Mouse (Mus musculus) heart, adult 8-10 months (tissue): Measurements from ENCODE around the gene Ccdc126. TPM values are rescaled to one million over a fixed set of nuclear protein-coding genes. Genes with fewer than 3 reads are reported as not detected.

ENCODE experiments used
- DNase-seq: peaks from one replicate; pipeline ENCODE4 v3.0.0; 2022; ENCODE audit warnings: low spot score
- total RNA-seq, 4 experiments: library from RNA; stranded (reverse); gene quantifications; 2 replicates each; pipeline ENCODE4 v1.2.4; 2022

Gene Ccdc126
- total RNA-seq, 4 experiments from 2014 or later: 4.1 to 5.2 (median 4.7) TPM

DNA sequence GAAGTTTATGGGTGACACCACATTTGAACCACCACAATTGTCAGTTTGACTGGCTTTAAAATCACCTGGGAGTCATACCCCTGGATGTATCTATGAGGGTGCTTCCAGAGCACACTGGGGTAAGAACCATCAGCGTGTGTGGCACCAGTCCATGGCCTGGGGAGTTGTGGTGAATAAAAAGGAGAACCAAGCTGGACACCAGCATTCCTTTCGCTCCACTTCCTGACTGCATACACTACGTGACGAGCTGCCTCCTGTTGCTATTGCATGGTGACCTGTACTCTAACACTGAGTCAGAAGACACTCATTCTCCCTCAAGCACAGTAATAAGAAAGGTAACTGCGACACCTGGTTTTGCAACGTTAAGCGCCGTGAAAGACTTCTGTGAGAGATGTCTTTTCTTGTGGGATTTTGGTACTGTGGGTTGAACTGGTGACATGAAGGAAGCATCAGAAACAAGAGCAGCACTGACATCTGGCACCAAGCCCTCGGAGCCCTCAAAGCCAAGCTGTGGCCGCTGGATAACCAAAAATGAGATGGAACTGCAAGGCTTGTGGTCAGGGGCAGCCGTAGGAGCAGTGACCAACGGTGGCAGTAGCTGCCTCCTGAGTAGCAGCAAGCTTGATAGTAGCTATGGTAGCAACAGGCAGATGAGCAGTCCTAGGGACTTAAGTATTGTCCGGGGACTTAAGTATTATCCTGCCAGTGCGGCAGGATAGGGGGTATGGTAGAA, 24.8 kb downstream of the Ccdc126 start:
- DNase-seq: no peak

DNA sequence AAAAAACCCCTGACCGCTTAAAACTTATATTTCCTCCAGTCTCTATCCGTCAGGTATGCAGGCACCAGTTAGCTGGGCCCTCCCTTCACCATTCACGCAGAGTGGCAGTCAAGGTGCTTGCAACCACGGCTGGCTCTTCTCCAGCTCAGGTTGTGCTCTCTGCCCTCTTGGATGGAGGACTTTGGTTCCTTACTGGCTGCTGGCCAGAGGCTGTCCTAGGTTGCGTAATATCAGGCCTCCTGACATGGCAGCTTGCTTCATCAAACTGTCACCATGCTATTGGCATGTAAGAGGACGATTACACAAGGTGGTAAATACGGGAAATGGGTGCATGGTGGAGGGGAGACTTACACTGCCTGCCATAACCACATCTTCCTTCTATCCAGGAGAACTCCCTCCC, 30.8 kb downstream of the Ccdc126 start:
- no peak for DNase-seq

DNA sequence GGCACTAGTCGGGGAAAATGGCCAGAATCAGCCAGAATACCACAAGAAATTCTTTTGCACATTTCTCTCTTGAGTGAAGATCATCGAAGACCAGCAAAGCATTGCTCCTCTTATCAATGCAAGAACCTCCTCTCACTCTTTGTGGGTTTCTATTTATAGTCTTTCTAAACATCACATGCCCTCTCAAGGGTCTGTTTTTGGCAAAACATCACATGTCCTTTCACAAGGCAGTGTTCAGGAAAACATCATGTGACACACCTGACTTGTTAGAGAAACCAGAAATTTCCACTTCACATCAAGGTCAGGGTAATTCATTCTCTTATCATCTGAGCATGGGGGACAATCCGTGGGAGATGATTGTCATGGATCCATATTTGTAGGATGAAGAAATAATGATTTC, 35.5 kb downstream of the Ccdc126 start:
- DNase-seq: no peak

DNA sequence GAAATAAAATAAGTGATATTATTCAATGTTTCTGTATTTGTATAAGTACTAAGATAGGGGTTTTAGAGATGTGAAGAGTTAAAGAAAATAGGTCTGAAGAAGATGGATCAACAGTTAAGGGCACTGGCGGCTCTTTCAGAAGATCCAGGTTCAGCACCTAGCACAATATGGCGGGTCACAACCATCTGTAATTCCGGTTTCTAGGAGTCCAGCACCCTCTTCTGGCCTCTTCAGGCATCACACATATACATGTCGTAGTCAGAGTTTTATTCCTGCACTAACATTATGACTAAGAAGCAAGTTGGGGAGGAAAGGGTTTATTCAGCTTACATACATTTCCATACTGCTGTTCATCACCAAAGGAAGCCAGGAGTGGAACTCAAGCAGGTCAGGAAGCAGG, 36.1 kb downstream of the Ccdc126 start:
- no peak for DNase-seq

DNA sequence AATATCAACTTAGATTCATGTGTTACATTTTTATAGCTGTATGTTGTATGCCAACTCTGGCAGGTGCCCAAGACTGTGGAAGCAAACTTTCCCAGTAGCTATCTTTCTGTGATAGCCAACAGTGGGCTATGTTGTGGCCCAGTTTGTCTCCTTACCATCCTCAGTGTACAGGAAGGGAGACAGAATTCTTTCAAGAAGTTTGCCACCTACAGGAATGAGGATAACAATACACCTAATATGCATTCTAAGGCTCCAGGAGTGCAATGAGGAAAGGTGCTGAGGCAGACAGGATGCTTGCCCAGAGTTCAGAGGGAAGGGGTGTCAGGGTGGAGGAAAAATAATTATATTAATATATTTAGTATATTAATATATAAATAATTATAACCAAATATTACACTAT, 41.3 kb downstream of the Ccdc126 start:
- no peak for DNase-seq

DNA sequence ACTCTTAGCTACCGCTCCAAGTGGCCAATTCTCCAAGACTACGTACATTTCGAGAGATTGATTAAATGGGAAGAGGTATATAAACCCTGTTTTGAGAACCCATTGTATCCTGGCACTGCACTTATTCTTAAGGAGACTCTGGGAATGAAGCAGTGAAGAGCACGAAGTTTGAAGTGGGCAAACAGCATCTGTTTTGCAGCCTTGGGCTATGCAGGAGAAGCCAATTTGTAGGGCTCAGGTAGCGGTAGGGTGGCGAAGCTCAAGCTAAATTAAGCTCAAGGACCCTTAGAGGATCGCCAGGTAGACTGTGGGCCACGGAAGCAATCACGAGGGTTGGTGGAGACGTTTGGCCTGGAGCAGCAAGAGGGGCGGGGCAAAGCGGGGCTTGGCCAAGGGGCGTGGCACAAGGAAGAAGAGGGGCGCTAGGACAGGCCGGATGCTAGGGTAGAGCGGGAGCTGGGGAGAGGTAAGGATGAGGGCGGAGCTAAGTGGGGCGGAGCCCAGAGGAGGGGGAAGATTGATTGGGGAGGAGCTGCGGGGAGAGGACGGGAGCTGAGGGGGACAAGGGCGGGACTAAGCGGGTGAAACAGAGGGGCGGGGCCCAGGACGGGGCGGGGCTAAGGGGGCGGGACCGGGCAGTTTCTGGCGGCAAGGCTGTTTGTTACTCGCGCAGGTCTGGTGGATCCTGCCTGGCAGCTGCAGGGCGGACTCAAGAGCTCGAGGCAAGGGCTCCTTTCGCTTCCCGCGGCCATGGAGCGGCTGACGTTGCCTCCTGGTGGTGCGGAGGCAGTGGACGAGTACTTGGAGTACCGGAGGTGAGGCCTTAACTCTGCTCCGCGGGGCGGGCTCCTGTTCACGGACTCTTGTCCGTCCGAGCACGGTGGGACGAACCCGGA, 48.3 kb downstream of the Ccdc126 start, which contains the start of gene Fam221a:
Gene Fam221a, plus strand, starts transcription at position 581 of the 896 bp plus-strand sequence.
- DNase-seq: peak; percentile 82

DNA sequence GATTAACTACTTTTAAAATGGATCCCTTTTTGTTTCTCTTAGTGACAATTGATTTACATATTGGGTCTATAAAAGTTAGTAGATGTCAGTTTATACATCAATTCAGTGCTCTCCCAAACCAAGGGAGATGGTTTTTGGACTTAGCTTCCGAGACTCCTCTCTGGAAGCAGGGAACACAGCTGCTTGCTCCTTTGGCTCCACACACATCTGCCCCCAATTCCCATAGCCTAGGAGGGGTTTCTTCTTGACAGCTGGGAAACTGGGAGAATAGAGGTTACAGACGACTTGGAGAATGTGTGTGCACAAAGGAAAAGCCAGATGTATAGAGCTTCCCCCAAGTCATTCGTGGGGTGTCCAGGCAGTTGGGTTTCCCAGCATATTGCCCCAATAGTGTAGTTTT, 49.1 kb downstream of the Ccdc126 start:
- no peak for DNase-seq

DNA sequence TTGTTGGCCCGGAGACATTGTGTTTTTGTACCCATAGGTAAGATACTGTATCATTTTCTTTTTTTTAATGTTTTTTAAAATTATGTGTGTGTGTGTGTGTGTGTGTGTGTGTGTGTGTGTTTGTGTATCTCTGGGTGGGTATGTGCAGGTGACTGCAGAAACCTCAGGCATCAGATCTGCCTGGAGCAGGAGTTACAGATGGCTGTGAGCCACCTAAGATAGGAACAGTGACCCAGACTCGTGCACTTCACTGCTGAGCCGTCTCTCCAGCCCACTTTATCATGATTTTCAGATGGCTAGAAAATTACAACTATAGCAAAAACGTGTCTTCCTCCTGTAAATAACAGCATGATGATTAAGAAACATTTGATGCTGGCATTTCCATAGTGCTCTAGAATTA, 53.6 kb downstream of the Ccdc126 start:
- DNase-seq: no peak

DNA sequence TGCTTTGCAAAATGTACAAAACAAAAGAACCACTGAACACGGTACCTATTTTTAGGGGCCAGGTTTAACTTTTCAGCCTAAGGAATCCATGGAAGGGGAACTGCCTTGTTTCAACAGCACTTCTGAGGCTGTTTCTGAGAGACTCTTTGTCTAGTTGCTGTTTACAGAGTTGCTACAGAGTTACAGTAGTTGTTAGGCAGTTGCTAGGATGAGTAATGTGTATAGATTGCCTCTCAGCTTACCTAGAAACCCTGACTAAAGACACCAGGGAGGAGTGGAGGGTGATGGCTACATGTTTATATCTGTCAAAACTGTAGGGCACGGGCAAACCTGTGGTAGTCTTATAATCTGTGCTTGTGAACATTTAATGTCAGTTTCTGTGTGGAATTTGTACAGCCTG, 54.9 kb downstream of the Ccdc126 start:
- DNase-seq: no peak

DNA sequence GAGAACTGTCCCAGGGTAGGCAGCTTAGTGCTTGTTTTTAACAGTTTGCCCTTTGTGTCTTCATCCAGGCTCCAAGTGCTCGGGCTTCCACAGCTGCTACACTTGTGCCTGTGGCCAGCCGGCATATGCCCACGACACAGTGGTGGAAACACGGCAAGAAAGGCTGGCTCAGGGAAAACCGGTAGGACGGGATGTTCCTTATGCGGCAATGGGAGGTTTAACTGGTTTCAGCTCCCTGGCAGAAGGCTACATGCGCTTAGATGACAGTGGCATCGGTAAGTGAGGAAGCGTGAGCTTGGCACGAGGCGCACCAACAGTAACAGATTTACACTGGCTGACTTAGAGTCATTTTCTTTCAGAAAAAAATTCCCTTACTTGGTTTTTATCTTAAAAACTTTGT, 59.3 kb downstream of the Ccdc126 start:
- no peak for DNase-seq

Other genes with a start within 250 kb of the Ccdc126 start
- 10 to 100 TPM; 23.4 to 39.8 (median 36.9) TPM for gene Malsu1, start 245.5 kb upstream of the Ccdc126 start, total RNA-seq
- not detected for gene Igf2bp3, start 104.3 kb upstream of the Ccdc126 start, total RNA-seq
- 10 to 100 TPM; 20.0 to 27.3 (median 24.3) TPM for gene Tra2a, start 55.2 kb upstream of the Ccdc126 start, total RNA-seq
- under 1 TPM in 3 of 4 experiments, not detected in 1; 0.37 to 0.82 (median 0.56) TPM for gene Fam221a, start 48.5 kb downstream of the Ccdc126 start, total RNA-seq
- gene Stk31, start 76.3 kb downstream of the Ccdc126 start, total RNA-seq: under 1 TPM; 0.17 to 0.33 (median 0.27) TPM